Mouse (Mus musculus): Measurements from ENCODE around the gene Ilf2.

DNA sequence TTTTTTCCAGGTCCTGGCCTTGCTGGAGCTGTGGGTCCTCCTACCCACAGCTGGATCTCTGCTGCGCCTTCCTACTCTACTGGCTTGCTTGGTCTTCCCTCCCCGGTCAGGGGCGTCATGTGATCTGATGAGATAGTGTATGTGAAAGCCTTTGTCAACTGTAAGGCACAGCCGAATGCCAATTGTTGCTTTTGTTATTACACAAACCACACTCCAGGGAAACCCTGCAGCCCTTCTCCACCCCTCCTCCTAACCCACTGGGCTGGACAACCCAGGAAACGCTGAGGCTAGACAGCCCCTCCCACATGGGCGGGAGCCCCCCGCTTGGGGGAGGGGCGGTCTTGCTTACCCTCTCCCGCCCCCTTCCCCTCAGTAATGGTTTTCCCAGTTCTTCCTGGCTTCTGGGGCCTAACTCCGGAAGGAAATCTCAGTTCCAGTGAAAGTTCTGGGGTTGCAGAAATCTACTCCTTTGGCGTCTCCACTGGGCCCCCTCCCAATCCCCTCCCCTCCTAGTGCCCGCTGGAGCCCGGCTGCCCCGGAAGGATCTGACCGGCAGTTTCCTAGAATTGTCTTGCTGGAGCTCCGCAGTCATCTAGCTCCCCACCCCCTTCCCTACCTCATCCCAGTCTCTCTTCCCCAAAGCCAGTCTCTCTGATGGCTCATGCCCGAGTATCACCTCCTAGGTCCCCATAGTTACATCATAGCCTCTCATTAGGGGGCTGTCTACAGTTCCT, 29.4 kb upstream of the Ilf2 start:
- no peak for TF ChIP-seq CTCF (IDR thresholded peaks at IDR 0.05; ENCODE audit: borderline replicate concordance, insufficient read depth, low read depth, low read length)
- TF ChIP-seq POLR2A (IDR thresholded peaks at IDR 0.05; ENCODE audit: borderline replicate concordance, insufficient read depth, low read length), result no peak
